Mouse (Mus musculus) fat pad, adult 2 months (tissue): ENCODE results near the gene Hrh3.

Experiments
- DNase-seq: peaks from one replicate; pipeline ENCODE4 v3.0.0-alpha.2; 2011; ENCODE audit warnings: low read depth, low spot score; ENCODE audit errors: extremely low read depth

Gene Hrh3

DNA sequence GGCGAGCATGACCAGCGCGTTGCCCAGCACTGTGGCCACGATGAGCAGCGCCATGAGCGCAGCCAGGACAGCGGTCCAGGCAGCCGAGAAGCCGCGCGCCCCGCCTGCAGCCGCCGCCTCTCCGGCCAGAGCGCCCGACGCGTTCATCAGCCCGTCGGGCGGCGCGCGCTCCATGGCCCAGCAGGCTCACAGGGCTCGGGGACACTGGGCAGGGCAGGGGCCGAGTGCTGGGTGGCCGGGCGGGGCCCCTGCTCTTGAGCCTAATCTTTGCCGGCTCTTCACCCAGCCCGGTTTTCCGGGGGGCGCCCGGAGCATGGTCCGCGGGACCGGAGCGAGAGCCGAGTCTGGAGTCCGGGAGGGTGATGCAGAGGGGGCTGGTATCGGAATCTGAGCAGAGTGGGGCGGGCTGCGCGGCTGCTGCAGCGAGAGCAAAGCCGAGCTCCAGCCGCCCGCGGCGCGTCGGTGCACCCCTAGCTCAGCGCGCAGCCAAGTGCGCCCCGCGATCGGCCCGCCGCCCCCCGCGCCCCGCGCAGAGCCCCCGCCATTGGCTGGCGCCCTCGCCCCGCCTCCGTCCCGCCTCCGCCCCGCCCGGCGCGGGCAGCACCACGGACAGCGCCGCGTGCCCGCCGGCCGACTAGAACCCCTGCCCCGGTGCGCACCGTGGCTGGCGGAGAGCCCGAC, at the start of gene Hrh3:
Gene Hrh3, minus strand, starts transcription at position 511 of the 681 bp plus-strand sequence.
- no peak for DNase-seq

DNA sequence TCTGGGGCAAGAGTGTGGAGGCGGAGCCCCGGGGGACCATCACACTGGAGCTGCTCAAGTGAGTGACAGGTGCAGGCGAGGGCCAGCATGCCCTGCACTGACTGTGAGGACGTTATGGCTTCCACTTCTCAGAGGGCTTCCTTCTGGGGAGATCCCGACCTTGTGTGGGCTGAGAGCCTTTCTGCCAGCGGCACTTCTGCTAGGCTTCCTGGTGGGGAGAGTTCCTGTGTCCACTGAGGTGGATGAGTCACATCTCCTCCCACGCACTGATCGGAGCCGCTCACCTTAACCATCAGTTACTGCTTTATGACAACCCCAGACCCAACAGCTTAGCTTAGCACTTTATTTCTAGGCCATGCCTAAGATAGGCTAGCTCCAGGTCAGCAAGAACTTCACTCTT, 44.3 kb upstream of the Hrh3 start:
- no peak for DNase-seq

DNA sequence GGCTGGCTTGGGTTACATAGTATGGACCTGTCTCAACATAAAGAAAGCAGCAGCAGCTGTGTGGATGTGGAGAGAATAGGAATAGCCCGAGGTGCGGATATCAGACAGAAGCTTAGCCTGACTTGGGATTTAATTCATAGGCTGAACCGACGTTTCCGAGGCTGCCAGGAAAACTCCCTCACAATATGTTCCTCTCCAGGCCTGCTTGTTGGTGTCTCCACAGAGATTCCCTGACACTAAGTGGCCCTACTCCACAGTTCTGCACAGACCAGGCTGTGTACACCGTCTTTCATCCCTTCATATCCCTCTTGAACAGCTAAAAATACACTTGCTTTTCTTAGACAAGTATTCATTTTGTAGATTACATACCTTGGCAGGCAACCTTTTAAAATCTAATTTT, 43.1 kb upstream of the Hrh3 start:
- DNase-seq: no peak

DNA sequence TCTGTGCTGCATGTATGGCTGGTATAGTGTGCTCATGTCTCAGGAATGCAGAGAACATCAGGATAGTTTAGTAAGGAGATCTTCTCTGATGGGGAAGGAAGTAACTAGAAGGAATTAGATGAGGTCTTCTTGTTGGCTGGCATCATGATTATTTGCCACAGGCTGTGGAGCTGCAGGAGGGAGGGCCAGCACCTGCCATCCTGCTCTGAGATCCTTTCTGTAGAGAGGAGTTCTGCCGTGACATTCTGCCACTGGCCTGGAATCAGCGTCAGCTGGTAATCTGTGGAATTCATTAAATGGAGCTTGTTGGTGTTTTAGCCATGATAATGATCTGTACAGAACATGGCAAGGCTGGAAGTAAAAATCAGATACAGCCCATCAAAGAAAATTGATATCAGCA, 41.8 kb upstream of the Hrh3 start:
- DNase-seq: no peak

DNA sequence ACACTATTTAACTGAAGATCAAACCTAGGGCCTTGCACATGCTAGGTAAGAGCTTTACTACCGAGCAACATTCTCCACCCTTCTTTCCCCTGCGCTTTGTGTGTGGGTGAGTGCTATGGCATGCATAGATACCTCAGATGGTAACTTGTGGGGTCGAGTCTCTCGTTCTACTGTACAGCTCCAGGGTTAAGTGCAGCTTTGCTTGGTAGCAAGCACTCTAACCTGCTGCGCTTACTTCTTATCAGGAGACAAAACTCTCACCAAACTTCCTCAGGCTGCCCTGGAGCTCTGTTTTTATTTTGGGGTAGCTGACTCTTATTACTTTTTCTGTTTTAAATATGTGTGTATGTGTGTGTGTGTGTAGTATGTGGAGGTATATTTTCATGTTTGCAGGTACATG, 31.1 kb upstream of the Hrh3 start:
- DNase-seq: no peak

DNA sequence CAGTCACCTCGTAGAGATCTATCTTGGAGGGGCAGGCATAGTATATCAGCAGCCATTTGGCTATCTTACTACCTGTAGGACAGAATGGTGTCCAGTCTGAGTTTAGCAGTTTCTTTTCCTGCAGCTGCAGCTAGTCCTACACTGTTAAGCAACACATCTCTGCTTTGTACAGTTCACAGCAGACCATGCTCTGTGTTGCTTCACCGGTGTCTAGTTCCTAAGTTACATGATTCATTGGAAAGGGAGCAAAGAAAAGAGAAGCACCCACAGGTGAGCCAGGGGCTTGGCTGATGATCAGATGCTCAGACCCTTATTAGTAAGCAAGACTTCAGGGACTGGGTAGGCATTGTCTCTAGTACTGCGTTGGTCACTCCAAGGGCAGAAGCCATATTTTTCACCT, 29.6 kb upstream of the Hrh3 start:
- no peak for DNase-seq

DNA sequence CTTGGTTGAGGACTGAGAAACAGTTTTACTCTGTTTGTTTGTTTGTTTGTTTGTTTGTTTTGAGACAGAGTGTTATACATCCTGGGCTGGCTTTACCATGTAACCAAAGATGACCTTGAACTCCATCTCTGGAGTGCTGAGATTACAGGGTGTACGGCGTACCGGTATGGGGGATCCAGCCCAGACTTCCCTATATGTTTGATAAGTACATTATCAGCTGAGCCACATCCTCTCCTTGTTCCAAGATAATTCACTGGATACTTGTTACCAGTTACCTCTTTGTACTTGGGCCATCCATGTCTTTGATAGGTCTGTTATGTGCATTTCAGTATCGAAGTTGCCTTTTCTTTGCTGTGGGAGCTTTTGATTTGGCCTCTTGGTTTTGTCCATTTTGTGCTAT, 28.9 kb upstream of the Hrh3 start:
- no peak for DNase-seq

DNA sequence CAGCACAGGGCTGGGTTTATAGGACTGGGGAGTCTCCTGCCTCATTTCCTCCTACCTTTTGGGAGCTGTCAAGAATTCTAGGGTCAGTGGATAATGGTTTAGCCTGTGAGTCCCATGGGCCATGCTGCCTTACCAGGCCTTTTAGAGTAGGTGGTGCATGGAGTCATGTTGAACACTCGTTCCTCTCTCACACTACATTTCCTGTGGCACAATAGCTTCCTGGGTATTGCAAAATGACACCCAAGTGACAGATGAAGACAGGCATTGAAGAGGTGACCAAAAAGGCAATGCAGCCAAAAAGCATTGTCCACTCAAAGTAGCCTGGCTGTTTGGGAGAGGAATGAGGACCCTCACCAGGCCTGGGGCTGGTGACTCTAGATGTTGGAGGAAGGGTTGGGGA, 23.4 kb upstream of the Hrh3 start:
- no peak for DNase-seq

DNA sequence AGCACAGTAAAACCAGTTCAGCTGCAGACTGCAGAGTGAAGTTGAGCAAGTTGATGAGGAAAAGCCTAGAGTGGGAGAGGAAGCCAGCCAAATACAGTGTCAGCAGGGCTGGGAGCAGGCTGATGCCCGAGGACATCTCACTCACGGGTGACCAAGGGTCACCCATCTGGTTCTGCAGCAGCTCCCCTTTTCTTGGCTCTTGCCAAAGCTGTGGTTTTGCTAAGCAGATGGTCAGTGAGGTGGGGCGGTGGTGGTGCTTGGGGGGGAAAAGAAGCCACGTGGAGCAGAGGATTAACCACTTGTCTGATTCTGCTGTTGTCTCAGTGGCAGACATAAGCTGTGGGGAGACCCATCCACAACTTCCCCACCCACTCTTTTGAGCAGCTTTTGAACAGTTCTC, 21.9 kb upstream of the Hrh3 start:
- DNase-seq: peak; percentile 64

DNA sequence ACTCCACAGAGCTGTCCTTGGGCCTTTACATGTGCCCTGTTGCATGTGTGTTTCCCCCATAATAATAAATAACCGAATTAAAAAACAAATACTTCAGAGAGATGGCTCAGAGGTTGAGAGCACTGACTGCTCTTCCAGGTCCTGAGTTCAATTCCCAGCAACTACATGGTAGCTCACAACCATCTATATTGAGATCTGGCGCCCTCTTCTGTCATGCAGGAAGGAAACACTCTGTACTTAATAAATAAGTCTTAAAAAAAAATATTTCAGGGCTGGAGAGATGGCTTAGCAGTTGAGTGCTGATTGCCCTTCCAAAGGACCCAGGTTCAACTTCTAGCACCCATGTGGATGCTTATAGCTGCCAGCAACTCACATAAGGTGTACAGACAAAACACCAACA, 19.9 kb upstream of the Hrh3 start:
- DNase-seq: no peak

DNA sequence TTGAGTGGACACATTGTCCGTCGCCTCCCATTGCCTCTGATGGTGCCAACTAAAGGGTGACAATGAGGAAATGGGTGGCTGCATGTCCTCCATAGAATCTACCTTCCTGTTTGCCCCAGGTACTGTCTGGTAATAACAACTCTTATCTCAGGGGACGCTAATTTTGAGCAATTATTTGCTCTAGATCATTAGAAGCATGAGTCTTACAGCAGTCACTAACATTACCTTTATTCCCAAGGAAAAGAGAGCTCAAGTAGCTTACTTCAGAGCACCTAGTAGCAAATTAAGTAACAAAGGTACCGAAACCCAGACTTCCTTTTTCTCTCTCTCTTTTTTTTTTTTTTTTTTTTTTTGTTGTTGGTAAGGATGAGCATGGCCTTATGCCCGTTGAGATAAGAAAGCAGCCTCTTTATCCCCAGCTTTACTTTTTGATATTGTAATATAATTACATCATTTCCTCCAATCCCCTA, 16.0 kb upstream of the Hrh3 start:
- no peak for DNase-seq

DNA sequence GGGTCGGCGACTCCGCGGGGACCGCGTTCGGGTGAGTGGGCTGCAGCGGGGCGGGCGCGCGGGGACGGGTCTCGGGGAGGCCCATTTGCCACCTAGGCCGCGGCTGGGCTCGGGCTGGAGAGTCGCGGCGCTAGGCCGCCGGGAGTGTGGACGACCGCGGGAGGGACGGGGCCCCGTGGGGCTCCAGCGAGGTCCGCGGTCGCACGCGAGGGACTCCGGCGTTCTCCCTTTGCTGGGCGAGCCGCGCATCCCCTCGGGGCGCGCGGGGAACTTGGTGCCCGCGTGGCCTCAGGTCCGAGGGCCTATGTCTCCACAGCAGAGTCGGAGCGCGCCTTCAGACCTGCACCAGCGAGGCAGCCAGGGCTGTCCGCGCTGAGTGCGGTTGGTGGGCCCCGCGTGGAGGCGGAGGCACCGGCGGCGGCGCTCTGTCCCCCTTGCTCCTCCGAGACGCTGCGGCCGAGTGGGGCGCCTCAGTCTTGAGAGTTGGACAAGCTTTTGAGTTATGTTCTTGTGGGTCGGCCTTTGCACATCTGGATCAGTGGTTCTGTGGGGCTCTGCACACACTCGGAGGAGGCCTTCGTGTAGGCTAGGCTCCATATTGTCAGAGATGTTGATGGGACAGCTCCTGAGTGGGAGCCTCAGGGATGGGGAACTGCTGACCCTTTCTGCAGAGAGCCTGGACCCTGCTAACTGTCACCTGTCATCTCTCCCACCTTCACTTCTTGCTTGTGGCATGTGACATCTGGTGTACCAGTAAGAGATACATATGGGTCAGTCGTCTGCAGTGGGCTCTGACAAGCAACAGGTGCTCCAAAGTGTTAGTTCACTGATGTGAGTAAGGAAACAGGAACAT, 15.4 kb upstream of the Hrh3 start:
- no peak for DNase-seq

DNA sequence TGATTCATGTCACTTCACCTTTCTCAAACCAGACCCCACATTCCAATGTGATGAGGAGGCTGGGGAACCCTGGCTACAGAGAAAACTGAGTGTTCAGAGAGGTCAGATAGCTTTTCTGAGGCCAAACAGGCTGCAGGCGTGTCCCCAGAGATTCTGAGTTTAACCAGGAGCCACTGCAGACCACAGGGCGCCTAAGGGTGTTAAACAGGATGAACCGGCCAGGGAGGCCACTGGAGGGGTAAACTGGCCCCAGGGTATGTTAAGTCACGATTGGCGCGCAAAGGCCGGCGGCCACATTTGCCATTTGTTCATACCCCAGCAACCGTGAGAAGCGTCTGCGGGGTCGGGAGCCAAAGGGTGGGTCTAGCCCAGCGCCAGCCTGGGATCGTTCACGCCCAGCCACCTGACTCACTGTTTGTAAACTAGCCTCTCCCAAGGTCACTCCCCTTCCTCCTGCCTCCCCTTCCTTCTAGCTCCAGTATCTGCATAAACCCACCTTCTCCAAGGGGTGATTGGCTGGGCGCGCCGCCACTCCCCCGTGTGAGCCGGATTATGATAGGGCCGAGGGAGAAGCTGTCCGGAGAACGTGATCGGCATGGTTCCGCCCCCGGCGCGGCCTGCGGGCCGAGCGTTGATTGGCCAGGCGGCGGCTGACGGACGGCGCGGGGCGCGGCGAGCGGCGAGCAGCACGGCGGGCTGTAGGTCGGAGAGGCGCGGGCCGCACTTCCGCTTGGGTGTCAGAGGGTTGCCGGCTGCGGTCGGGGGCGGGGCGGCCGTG, 14.6 kb upstream of the Hrh3 start, which contains the start of gene Osbpl2:
Gene Osbpl2, plus strand, starts transcription at position 646 of the 778 bp plus-strand sequence.
- DNase-seq: peak; percentile 94

DNA sequence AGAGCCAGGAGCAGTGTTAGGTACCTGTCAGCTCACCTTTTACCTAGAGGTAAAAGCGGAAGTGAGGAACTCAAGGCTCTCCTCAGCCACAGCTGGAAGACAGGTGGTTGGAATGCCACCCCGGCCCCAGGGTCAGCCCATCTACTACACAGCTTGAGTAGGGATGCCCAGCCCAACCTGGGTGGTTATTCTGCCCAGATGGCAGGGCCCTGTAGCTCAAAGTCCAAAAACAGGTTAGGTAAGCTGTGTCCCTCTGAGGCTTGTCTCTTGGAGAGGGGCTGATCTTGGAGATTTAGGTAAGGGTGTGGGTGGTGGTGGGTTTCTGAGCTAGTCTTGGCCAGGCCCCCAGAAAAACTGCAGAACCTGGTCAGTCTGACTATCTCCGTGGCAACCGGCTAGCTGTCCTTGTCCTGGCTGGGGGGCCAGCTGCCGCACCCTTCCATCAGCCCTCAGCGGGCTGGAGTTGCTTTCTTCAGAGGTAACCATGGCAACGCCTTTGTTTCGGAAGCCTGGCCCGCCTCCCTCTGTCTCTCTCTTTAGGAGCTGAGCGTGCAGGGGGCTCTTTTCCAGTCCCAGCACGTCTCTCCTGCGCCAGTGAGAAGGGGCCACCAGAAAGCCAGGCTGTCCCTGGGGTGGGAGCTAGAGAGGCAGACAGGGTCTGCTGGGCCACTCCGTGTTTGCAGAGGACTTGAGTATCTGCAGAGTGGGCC, 13.4 kb upstream of the Hrh3 start:
- DNase-seq: no peak

DNA sequence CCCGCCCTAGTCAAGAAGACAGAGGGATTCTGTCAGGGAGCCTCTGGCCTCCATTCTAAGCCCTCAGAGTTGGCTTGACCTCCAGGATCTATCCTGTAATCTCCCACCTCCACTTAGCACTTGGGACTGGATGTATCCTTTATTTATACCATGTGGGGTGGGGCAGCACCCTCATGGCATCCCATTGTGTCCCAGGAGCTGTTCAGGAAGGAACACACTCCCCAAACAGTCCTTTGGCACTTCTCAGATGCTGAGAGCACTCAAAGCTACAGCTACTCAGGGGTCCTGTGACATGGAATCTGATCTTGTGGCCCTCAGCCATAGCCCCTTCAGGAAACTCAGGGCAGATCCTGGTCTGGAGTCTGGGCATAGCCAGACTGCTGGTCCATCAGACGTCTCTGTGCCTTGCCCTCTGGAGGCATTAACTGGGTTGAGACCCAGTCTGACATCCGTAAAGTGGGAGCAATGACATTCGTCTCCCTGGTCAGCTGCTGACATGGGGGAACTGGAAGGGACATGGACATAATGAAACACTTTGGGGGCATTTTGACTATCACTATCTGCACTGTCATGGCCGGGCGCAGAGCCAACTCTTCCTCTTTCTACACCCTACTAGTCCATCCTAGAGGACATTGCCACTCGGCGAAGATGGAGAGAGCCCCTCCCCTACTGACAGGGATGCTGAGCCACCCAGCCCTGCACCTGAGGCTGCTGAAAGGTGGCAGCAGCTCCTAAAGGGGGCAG, 12.6 kb upstream of the Hrh3 start:
- no peak for DNase-seq

DNA sequence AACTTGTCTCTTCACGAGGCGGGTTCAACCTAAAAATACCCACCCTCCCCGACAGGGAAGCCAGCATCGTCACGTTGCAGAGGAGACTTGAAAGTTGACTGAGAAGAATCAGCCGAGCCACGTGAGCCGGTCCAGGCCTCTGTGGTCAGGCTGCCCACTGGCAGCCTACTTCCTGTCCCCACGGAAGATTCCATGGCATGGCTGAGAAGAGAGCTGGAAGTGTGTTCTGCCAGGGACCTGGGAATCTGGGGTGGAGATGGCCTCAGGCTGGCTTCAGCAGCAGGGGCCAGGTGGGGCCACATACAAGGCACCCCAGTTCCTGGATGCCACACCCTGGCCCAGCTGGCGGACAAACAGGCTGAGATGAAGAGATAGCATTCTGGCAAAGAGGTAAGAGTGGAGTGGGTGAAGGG, 11.8 kb upstream of the Hrh3 start:
- no peak for DNase-seq

DNA sequence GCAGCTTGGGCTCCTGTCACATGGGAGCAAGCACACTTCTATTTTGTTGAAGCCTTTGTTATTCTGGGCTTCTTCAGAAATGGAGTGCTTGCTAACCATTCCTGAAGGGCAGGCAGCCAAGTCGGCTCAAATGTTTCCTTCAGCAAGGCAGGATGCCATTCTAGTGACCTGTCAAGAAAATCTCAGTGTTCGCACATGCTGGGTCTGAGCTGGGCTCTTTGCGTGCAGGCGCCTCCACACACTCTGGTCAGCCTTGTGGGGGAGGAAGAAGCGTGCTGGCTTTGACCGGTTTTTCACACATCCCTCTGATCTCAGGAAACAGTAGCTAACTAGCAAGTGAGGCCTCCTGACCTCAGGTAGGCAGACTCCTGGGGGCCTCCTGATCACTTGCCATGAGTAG, 11.0 kb upstream of the Hrh3 start:
- DNase-seq: no peak

DNA sequence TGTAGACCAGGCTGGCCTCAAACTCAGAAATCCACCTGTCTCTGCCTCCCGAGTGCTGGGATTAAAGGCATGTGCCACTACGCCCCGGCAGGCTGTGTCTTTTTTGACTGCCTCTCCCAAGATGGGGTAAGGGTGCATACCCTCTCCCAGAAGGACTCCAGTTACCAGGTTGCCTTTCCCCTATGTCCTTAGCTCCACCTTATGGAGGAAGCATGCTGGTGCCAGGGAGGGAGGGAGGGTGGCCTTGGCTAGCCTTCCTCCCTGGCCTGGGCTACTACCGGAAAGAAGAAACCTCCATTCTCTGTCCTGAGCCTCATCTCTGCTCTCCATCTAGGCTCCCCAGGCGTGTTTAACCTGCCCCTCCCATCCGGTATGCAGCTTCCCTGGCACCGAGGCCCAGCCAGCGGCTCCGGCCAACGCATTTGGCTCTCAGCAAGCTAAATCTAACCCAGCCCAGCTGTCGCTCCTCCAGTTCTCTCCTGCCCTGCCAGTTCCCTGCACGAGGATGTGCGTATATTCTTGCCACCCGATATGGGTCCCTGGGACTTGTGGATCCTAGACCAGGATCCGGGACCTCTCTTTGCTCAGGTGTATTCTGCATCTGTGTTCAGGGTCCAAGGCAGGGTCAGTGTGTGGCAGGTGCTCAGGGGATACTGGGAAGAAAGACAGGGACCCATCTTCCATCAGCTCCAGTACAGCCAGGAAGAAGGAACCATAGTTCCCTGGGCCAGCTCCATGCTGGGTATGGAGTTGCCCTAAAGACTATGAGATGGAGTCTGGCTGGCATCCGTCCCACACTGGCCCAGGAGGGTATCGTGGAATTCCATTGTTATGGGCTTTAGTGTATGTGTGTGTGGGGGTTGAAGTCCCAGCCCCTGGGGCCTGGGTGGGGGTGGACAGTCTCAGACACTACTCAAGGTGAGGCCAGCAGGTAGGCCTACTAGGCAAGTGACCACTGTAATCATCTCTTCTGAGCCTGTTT, 9.9 kb upstream of the Hrh3 start:
- no peak for DNase-seq

DNA sequence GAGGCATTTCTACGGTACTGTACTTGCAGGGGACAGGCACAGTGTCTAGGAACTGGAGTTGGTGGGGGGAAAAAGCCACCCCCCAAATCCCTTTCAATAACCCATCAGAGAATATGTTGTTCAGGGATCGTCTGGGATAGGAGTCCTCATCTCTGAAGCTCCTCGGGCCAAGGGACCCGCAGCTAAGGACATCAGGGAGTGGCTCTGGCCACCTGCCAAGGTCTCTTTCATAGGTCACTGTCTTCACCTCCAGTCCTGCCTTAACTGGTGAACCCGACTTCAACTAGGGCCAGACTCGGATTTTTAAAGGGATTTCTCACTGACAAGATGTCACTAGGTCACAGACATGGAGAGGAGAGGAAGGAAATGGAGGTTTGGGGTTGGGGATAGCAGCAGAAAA, 4.0 kb upstream of the Hrh3 start:
- DNase-seq: no peak
